Mouse (Mus musculus) embryonic facial prominence, embryonic 14.5 days (tissue): Measurements from ENCODE around the gene Dcbld2. TPM values are rescaled to one million over a fixed set of nuclear protein-coding genes. Genes with fewer than 3 reads are reported as not detected.
"Not testable (repeated sequence)": the region's sequence is repeated elsewhere in the genome, so short reads cannot be mapped to it uniquely, and the experiment has no call there.

ENCODE experiments used
- ATAC-seq: fragments of 200-750 bp; cut with Nextera tagmentation; 2 replicates; pipeline ENCODE4 v1.8.0; 2017; ENCODE audit warnings: low read depth, moderate number of reproducible peaks, moderate TSS enrichment
- DNase-seq: peaks from one replicate; pipeline ENCODE4 v3.0.0-alpha.2; 2015; ENCODE audit warnings: low spot score
- H3K27ac ChIP-seq: fragments of 300-500 bp; sonication (generic); replicated peaks from 2 replicates; pipeline ENCODE4 v1.5.1; 2014; ENCODE audit warnings: low read depth, mild to moderate bottlenecking, low read length, moderate library complexity
- H3K27me3 ChIP-seq: fragments of 300-500 bp; sonication (generic); replicated peaks from 2 replicates; pipeline ENCODE4 v1.6.1; 2014; ENCODE audit warnings: low read length; ENCODE audit not compliant: control insufficient read depth, insufficient read depth
- H3K36me3 ChIP-seq: fragments of 300-500 bp; sonication (generic); 2 replicates; pipeline ENCODE4 v1.6.1; 2014; ENCODE audit warnings: low read length, mixed read lengths; ENCODE audit not compliant: control insufficient read depth, insufficient read depth
- H3K4me1 ChIP-seq: fragments of 300-500 bp; sonication (generic); 2 replicates; pipeline ENCODE4 v1.6.1; 2014; ENCODE audit warnings: antibody characterized with exemption, low read length; ENCODE audit not compliant: control insufficient read depth, insufficient read depth
- H3K4me2 ChIP-seq: fragments of 300-500 bp; sonication (generic); 2 replicates; pipeline ENCODE4 v1.6.1; 2014; ENCODE audit warnings: low read depth, mild to moderate bottlenecking, low read length, moderate library complexity, mixed read lengths
- H3K4me3 ChIP-seq: fragments of 300-500 bp; sonication (generic); 2 replicates; pipeline ENCODE4 v1.5.1; 2014; ENCODE audit warnings: low read depth, mild to moderate bottlenecking, low read length
- H3K9ac ChIP-seq: fragments of 300-500 bp; sonication (generic); 2 replicates; pipeline ENCODE4 v1.6.1; 2014; ENCODE audit warnings: low read depth, mild to moderate bottlenecking, low read length, moderate library complexity, mixed read lengths
- H3K9me3 ChIP-seq: fragments of 300-500 bp; sonication (generic); 2 replicates; pipeline ENCODE4 v1.6.1; 2016; ENCODE audit warnings: low read length; ENCODE audit not compliant: control insufficient read depth
- WGBS: fragments of 180-500 bp; shearing (Covaris S2); extraction: QIAGEN DNeasy Blood & Tissue Kit; methylation state at CpG from one replicate; pipeline ENCODE4 v1.1.7; 2014; 5-methylcytosine and 5-hydroxymethylcytosine counted together
- polyA plus RNA-seq: library from polyadenylated mRNA; unstranded; fragments of >200 nt; fragmentation: Nextera tagmentation; extraction: Ambion mirVana; gene quantifications from 2 replicates; pipeline ENCODE4 v1.2.1, GENCODE M21; 2014

Gene Dcbld2
- polyA plus RNA-seq, 1 experiment from 2014 or later = 9.2 TPM

GRCm38 (mm10) chr16:58454617-58455016 lies 46.4 kb downstream of the Dcbld2 start:
- H3K9ac ChIP-seq = no peak overlapping the region
- H3K9me3 ChIP-seq = no peaks in the 10 kb centered on the region
- peaks cover 36% of the 10 kb centered on the region for H3K36me3 ChIP-seq
- no peak overlapping the region for H3K27ac ChIP-seq
- no peak overlapping the region for H3K4me3 ChIP-seq
- H3K4me2 ChIP-seq = no peak overlapping the region
- H3K27me3 ChIP-seq = no peaks in the 10 kb centered on the region
- ATAC-seq = no peak
- WGBS = 75% methylated on average over 8 of the region's 8 CpGs
- H3K4me1 ChIP-seq = no peaks in the 10 kb centered on the region
- peak; percentile 42 for DNase-seq

GRCm38 (mm10) chr16:58455118-58455517 lies 46.9 kb downstream of the Dcbld2 start:
- DNase-seq = no peak
- H3K27me3 ChIP-seq = no peaks in the 10 kb centered on the region
- no peak overlapping the region for H3K27ac ChIP-seq
- peaks cover 32% of the 10 kb centered on the region for H3K36me3 ChIP-seq
- no peaks in the 10 kb centered on the region for H3K4me1 ChIP-seq
- no peak overlapping the region for H3K4me3 ChIP-seq
- H3K9me3 ChIP-seq = no peaks in the 10 kb centered on the region
- no peak overlapping the region for H3K4me2 ChIP-seq
- no peak overlapping the region for H3K9ac ChIP-seq
- no peak for ATAC-seq
- 86% methylated on average over 5 of the region's 5 CpGs for WGBS

DNA sequence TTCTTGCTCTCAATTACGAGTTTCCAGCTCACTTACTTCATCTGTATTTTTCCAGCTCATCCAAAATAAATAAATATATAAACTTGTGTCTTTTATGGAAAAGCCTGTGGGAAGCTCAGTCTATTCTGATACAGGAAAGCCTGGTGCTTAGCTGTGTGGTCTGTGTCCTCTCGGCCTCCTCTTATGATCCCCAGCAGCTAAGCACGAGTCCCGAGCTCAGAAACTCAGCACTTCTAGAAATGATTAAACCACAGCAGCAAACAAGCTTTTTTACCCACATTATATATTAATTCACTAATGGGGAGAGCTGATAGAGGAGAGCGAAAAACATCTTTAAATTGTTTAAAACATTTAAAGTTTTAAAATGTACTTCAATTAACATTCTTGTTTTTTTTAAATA lies 48.2 kb downstream of the Dcbld2 start:
- ATAC-seq (no peak), DNase-seq (no peak)
- 82% methylated on average over 5 of the region's 5 CpGs for WGBS
- Histone ChIP-seq H3K27me3 (no peaks in the 10 kb centered on the region), H3K4me2 (no peak overlapping the region), H3K9ac (no peak overlapping the region), H3K36me3 (peaks cover 34% of the 10 kb centered on the region), H3K4me1 (no peaks in the 10 kb centered on the region), H3K9me3 (no peaks in the 10 kb centered on the region), H3K27ac (no peak overlapping the region), H3K4me3 (no peak overlapping the region)

DNA sequence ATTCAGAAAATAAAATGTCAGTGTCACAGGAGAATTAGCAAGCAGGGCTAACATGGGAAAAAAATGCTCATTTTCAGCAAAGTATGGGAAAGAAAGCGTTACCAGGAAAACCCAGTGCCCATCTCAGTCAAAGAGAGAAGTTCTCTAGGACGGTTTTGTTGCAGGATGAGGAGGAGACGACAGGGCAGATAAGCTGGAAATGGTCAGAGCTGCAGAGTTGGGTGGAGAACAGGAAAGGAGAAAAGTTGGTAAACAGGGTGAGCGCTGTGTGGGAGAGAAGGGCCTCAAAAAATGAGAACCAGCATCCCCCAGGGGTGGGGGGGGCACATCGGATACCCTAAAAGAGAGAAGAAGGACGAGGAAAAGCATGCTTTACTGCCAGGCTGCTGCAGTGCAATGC lies 48.7 kb downstream of the Dcbld2 start:
- Histone ChIP-seq H3K4me1 (no peaks in the 10 kb centered on the region), H3K27ac (no peak overlapping the region), H3K36me3 (peaks cover 33% of the 10 kb centered on the region), H3K27me3 (no peaks in the 10 kb centered on the region), H3K4me2 (no peak overlapping the region), H3K4me3 (no peak overlapping the region), H3K9me3 (no peaks in the 10 kb centered on the region), H3K9ac (no peak overlapping the region)
- DNase-seq (no peak), ATAC-seq (no peak)
- 82% methylated on average over 6 of the region's 6 CpGs for WGBS

GRCm38 (mm10) chr16:58459966-58460365 lies 51.7 kb downstream of the Dcbld2 start:
- not testable (repeated sequence) for H3K27ac ChIP-seq, H3K27me3 ChIP-seq, H3K4me2 ChIP-seq, H3K4me3 ChIP-seq, H3K9me3 ChIP-seq, H3K9ac ChIP-seq, H3K4me1 ChIP-seq, ATAC-seq, DNase-seq
- H3K36me3 ChIP-seq = peaks cover 54% of the 10 kb centered on the region
- WGBS = 58% methylated on average over 3 of the region's 3 CpGs

GRCm38 (mm10) chr16:58460386-58460785 lies 52.1 kb downstream of the Dcbld2 start:
- Histone ChIP-seq H3K4me1 (no peaks in the 10 kb centered on the region), H3K4me3 (no peak overlapping the region), H3K4me2 (no peak overlapping the region), H3K36me3 (peaks cover 58% of the 10 kb centered on the region), H3K9ac (no peak overlapping the region), H3K27me3 (no peaks in the 10 kb centered on the region), H3K27ac (no peak overlapping the region), H3K9me3 (no peaks in the 10 kb centered on the region)
- 90% methylated on average over 10 of the region's 10 CpGs for WGBS
- DNase-seq = no peak
- ATAC-seq = no peak

- Histone ChIP-seq H3K36me3 (peaks cover 66% of the 10 kb centered on the region), H3K4me1 (no peaks in the 10 kb centered on the region), H3K9ac (no peak overlapping the region), H3K4me2 (no peak overlapping the region), H3K27ac (no peak overlapping the region), H3K9me3 (no peaks in the 10 kb centered on the region), H3K27me3 (no peaks in the 10 kb centered on the region), H3K4me3 (no peak overlapping the region)
- 91% methylated on average over 2 of the region's 2 CpGs for WGBS
- no peak for ATAC-seq
- no peak for DNase-seq
Measured at GRCm38 (mm10) chr16:58461856-58462518, 53.7 kb downstream of the Dcbld2 start.

GRCm38 (mm10) chr16:58462519-58462918 lies 54.3 kb downstream of the Dcbld2 start:
- Histone ChIP-seq H3K36me3 (peaks cover 68% of the 10 kb centered on the region), H3K9me3 (no peaks in the 10 kb centered on the region), H3K4me3 (no peak overlapping the region), H3K27ac (no peak overlapping the region), H3K4me2 (no peak overlapping the region), H3K9ac (no peak overlapping the region), H3K27me3 (no peaks in the 10 kb centered on the region), H3K4me1 (no peaks in the 10 kb centered on the region)
- WGBS = 90% methylated on average over 2 of the region's 2 CpGs
- no peak for ATAC-seq
- DNase-seq = no peak

GRCm38 (mm10) chr16:58464051-58464450 lies 55.8 kb downstream of the Dcbld2 start:
- Histone ChIP-seq H3K9ac (no peak overlapping the region), H3K27me3 (no peaks in the 10 kb centered on the region), H3K4me1 (no peaks in the 10 kb centered on the region), H3K9me3 (no peaks in the 10 kb centered on the region), H3K4me2 (no peak overlapping the region), H3K36me3 (peaks cover 65% of the 10 kb centered on the region), H3K4me3 (no peak overlapping the region), H3K27ac (no peak overlapping the region)
- WGBS = 92% methylated on average over 14 of the region's 14 CpGs
- DNase-seq = no peak
- no peak for ATAC-seq
